Mouse (Mus musculus) heart, embryonic 11.5 days (tissue): ENCODE measurements around the gene Tmem192. TPM values are rescaled to one million over a fixed set of nuclear protein-coding genes. Genes with fewer than 3 reads are reported as not detected.

Source experiments
- ATAC-seq: fragments of 200-750 bp; cut with Nextera tagmentation; replicated peaks from 2 replicates; pipeline ENCODE4 v1.8.0; 2017; ENCODE audit warnings: moderate library complexity; ENCODE audit not compliant: insufficient number of reproducible peaks, low FRiP score, low TSS enrichment
- H3K27ac ChIP-seq: fragments of 300-500 bp; sonication (generic); 2 replicates; pipeline ENCODE4 v1.5.1; 2014; ENCODE audit warnings: mild to moderate bottlenecking, low read depth, low read length
- H3K27me3 ChIP-seq: fragments of 300-500 bp; sonication (generic); 2 replicates; pipeline ENCODE4 v1.6.1; 2014; ENCODE audit warnings: mild to moderate bottlenecking, low read length, mixed read lengths; ENCODE audit not compliant: control insufficient read depth, insufficient read depth
- H3K36me3 ChIP-seq: fragments of 300-500 bp; sonication (generic); 2 replicates; pipeline ENCODE4 v1.6.1; 2014; ENCODE audit warnings: mild to moderate bottlenecking, low read length, moderate library complexity, mixed read lengths; ENCODE audit not compliant: control insufficient read depth, insufficient read depth
- H3K4me1 ChIP-seq: fragments of 300-500 bp; sonication (generic); 2 replicates; pipeline ENCODE4 v1.6.1; 2014; ENCODE audit warnings: low read length; ENCODE audit not compliant: control insufficient read depth, insufficient read depth
- H3K4me2 ChIP-seq: fragments of 300-500 bp; sonication (generic); 2 replicates; pipeline ENCODE4 v1.6.1; 2014; ENCODE audit warnings: mild to moderate bottlenecking, moderate library complexity
- H3K4me3 ChIP-seq: fragments of 300-500 bp; sonication (generic); 2 replicates; pipeline ENCODE4 v1.5.1; 2014; ENCODE audit warnings: low read depth, low read length
- H3K9ac ChIP-seq: fragments of 300-500 bp; sonication (generic); 2 replicates; pipeline ENCODE4 v1.6.1; 2014; ENCODE audit warnings: mild to moderate bottlenecking, low read depth, low read length, moderate library complexity
- H3K9me3 ChIP-seq: fragments of 300-500 bp; sonication (generic); replicated peaks from 2 replicates; pipeline ENCODE4 v1.6.1; 2016; ENCODE audit warnings: low read length; ENCODE audit not compliant: control insufficient read depth
- WGBS: fragments of 180-500 bp; shearing (Covaris S2); extraction: QIAGEN DNeasy Blood & Tissue Kit; methylation state at CpG from one replicate; pipeline ENCODE4 v1.1.7; 2014; ENCODE audit not compliant: insufficient replicate concordance; 5-methylcytosine and 5-hydroxymethylcytosine counted together
- polyA plus RNA-seq: library from polyadenylated mRNA; unstranded; fragments of >200 nt; fragmentation: Nextera tagmentation; extraction: Ambion mirVana; gene quantifications from 2 replicates; pipeline ENCODE4 v1.2.1, GENCODE M21; 2014

Gene Tmem192
- 24.8 and 26.8 TPM in 2 replicates for polyA plus RNA-seq

DNA sequence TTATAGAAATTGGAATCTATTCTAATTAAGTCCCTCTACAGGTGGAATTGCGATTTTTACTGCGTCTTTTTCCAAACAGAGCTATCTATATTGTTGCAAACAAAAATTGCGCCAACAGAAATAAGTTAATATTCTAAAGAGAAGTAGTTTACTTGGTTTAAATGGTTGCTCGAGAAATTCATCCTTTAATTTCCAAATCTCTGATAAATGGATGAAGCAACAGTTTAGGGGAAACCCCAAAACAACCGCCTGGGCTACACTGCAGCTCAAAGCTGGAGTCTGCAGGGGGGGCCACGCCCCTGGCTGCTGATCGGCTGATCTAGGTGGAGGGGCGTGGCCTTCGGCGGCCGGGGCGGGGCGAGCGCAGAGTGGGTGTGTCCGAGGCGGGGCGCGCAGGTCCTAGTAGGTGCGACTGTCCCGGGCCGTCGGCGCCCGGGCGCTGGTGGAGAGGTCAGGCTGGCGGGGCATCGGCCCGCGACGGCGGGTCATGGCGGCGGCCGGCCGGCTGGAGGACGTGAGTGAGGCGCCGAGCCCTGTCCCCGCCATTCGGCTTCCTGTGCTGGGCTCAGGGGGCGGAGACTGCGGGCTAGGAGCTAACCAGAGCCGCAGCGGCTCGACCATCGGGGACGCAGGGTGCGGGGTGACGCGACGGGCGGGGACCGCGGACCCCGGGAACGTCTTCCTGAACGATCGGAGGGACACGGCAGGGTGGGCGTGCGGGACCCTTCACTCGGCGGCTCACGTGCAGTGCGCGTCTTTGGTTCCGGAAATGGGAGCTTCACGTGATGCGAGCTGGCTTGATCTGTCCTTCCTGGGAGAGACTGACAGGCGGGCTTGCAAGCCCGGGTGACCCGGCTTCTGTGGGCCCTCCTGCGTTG, at the start of gene Tmem192:
Gene Tmem192 (plus strand): TSS at position 366 of the 878 bp plus-strand sequence.
- ATAC-seq, result peak; percentile 95
- 1% methylated on average over 71 of the region's 73 CpGs for WGBS
- Histone ChIP-seq H3K27ac (peak within 1 kb of the TSS; percentile 75), H3K4me3 (peak within 1 kb of the TSS; percentile 64), H3K9ac (peak within 1 kb of the TSS; percentile 79), H3K27me3 (peaks cover 7% of the 10 kb centered on the region), H3K36me3 (no peaks in the 10 kb centered on the region), H3K9me3 (no peaks in the 10 kb centered on the region), H3K4me2 (peak within 1 kb of the TSS; percentile 72), H3K4me1 (no peaks in the 10 kb centered on the region)

- Histone ChIP-seq H3K27me3 (no peaks in the 10 kb centered on the region), H3K27ac (no peak overlapping the region), H3K9me3 (no peaks in the 10 kb centered on the region), H3K36me3 (no peaks in the 10 kb centered on the region), H3K4me1 (no peaks in the 10 kb centered on the region), H3K9ac (no peak overlapping the region), H3K4me3 (no peak overlapping the region), H3K4me2 (no peak overlapping the region)
- no peak for ATAC-seq
- 35% methylated on average over 4 of the region's 4 CpGs for WGBS
These were observed 48.3 kb upstream of the Tmem192 start for GRCm38 (mm10) chr8:64898710-64899109.

DNA sequence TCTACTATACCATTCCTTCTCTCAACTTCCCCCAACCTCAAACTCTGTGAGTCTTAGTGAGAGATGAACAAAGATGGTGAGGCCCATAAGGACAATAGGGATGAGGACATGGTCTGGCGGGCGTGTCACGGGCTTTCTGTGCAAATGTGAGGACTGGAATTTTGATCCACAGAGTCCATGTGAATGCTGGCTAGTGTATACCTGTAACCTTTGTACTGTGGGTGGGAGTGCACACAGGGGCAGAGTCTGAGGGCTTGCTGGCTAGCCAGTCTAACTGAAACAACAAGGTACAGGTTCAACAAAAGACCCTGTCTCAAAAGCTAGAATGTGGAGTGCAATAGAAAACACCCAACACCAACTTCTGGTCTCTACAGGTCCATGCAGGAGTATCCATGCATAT, 46.3 kb upstream of the Tmem192 start:
- Histone ChIP-seq H3K36me3 (no peaks in the 10 kb centered on the region), H3K27ac (no peak overlapping the region), H3K9me3 (no peaks in the 10 kb centered on the region), H3K4me2 (no peak overlapping the region), H3K9ac (no peak overlapping the region), H3K4me3 (no peak overlapping the region), H3K4me1 (no peaks in the 10 kb centered on the region), H3K27me3 (no peaks in the 10 kb centered on the region)
- 86% methylated on average over 3 of the region's 3 CpGs for WGBS
- ATAC-seq, result no peak

DNA sequence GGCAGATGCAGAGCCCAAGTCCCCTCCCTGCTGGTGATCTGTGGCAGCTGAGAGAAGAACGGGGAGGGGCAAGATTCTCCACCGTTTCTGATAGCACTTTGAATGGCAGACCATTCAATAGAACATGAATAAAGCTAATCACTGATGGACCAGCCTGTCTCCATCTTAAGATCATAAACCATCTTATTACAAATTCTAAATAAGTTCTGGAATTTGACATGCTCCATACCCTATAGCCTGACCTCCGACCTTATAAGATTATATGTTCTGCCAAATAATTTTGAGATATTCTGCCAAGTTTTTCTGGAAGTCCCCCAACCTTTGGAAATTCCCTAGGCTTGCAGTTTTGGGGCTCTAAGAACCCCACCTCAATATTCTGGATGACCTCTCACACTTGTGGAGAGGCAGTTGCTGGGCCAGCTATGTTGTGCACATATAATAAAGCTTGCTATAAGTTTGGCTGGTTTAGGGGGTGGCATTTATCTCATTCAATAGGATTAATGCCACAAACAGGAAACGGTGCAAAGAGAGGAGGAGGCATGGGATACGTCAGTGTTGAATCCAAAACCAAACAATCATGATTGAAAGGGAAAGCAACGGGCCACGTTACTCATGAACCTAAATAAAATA, 45.3 kb upstream of the Tmem192 start:
- no peak overlapping the region for H3K4me2 ChIP-seq
- H3K4me1 ChIP-seq, result no peaks in the 10 kb centered on the region
- no peaks in the 10 kb centered on the region for H3K9me3 ChIP-seq
- WGBS, result 62% methylated on average over 7 of the region's 7 CpGs
- H3K4me3 ChIP-seq, result no peak overlapping the region
- H3K27me3 ChIP-seq, result no peaks in the 10 kb centered on the region
- H3K36me3 ChIP-seq, result no peaks in the 10 kb centered on the region
- no peak overlapping the region for H3K9ac ChIP-seq
- ATAC-seq, result no peak
- H3K27ac ChIP-seq, result no peak overlapping the region

- no peaks in the 10 kb centered on the region for H3K27me3 ChIP-seq
- H3K27ac ChIP-seq, result no peak overlapping the region
- H3K4me2 ChIP-seq, result no peak overlapping the region
- H3K4me3 ChIP-seq, result no peak overlapping the region
- ATAC-seq, result no peak
- H3K9ac ChIP-seq, result no peak overlapping the region
- H3K9me3 ChIP-seq, result no peaks in the 10 kb centered on the region
- no peaks in the 10 kb centered on the region for H3K36me3 ChIP-seq
- no peaks in the 10 kb centered on the region for H3K4me1 ChIP-seq
- WGBS, result 80% methylated on average over 12 of the region's 12 CpGs
These were observed 44.8 kb upstream of the Tmem192 start for GRCm38 (mm10) chr8:64902191-64902590.

DNA sequence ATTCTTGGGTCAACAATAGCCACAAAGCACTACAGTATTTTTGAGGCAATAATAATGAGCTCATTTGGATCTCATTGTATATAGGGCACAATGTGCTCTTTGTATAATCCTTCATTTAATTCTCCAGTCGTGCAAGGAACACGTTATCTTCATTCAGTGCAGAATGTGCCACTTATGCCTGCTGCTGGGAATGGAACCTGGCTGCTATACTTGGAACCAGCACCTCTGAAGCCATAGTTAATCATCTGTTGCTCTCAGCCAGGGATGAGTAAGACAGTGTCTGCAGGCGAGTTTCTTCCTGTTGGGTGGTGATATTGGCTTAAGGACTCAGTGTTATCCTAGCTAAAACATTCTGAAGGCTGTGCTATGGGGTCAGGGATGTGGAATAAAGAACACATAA, 43.2 kb upstream of the Tmem192 start:
- Histone ChIP-seq H3K9ac (no peak overlapping the region), H3K4me3 (no peak overlapping the region), H3K27me3 (no peaks in the 10 kb centered on the region), H3K9me3 (no peaks in the 10 kb centered on the region), H3K36me3 (no peaks in the 10 kb centered on the region), H3K4me1 (no peaks in the 10 kb centered on the region), H3K4me2 (no peak overlapping the region), H3K27ac (no peak overlapping the region)
- no peak for ATAC-seq
- 66% methylated on average over 3 of the region's 3 CpGs for WGBS

GRCm38 (mm10) chr8:64910026-64910425, 37.0 kb upstream of the Tmem192 start:
- no peak for ATAC-seq
- Histone ChIP-seq H3K4me1 (no peaks in the 10 kb centered on the region), H3K9me3 (no peaks in the 10 kb centered on the region), H3K9ac (no peak overlapping the region), H3K27me3 (no peaks in the 10 kb centered on the region), H3K27ac (no peak overlapping the region), H3K4me3 (no peak overlapping the region), H3K36me3 (no peaks in the 10 kb centered on the region), H3K4me2 (no peak overlapping the region)
- WGBS, result 92% methylated on average over 2 of the region's 2 CpGs

DNA sequence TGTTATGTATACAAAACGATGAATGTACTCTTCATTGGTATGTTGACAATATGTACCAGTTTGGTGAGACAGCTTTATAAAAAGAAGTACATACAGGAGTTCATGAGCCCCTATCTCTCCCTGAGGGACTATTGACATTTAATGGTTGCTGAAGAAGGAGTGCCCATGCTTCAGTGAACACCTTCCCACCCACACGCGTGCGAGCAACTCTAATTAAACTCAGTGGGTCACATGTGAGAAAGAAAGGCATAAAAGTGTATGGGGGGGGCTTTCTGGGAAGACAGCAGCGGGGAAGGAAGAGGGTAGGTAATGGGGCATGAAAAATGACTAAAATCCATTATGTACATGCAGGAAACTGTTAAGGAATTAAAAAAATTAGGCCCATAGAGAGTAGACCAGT, 30.2 kb upstream of the Tmem192 start:
- Histone ChIP-seq H3K27me3 (no peaks in the 10 kb centered on the region), H3K9me3 (no peaks in the 10 kb centered on the region), H3K4me2 (no peak overlapping the region), H3K4me3 (no peak overlapping the region), H3K9ac (no peak overlapping the region), H3K27ac (no peak overlapping the region), H3K4me1 (no peaks in the 10 kb centered on the region), H3K36me3 (no peaks in the 10 kb centered on the region)
- ATAC-seq, result no peak
- 86% methylated on average over 5 of the region's 5 CpGs for WGBS
